Mouse (Mus musculus) urinary bladder, postnatal 25 days (tissue): ENCODE data around the gene Olfr299.

ENCODE experiments used
- DNase-seq: peaks from one replicate; pipeline ENCODE4 v3.0.0; 2022; ENCODE audit warnings: low spot score

Olfr299 gene

DNA sequence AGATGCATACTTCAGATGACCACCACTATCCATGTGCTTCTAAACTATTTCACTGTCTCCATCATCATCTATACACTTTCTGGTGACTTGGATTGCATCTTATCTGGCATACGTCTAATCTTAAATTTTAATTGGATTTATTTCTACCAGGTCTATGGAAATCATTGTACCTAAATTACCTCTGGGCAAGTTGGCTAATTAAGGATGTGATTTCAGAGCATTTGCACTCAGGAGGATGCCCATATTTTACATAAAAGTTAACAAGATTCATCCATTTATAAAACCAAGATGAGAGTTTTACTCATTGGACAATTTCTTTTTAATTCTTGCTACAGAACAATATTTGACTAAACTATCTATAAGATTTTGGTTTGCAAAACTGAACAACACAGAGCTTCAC is at the start of gene Olfr299:
Olfr299 (plus strand) TSS at position 301 of the 400 bp plus-strand sequence.
- DNase-seq = no peak

GRCm38 (mm10) chr7:86492384-86492783 is 32.7 kb downstream of the Olfr299 start, which contains the start of gene Olfr298:
Olfr298 (minus strand) TSS chr7:86492484.
- DNase-seq = no peak
